Mouse (Mus musculus): ENCODE results near the gene Tnrc6c.

GRCm38 (mm10) chr11:117759267-117759666 lies 105.2 kb downstream of the Tnrc6c start:
- TF ChIP-seq CTCF (IDR thresholded peaks at IDR 0.05; ENCODE audit: low read depth) (no peak), EP300 (IDR thresholded peaks at IDR 0.05; ENCODE audit: low read depth) (no peak)

Measured in liver, postnatal 0 days (tissue).